Mouse (Mus musculus): ENCODE measurements around the gene Gsg1l. TPM values are rescaled to one million over a fixed set of nuclear protein-coding genes. Genes with fewer than 3 reads are reported as not detected.

Gsg1l gene
- polyA plus RNA-seq, 1 experiment, result 0.58 TPM

- H3K9me3 ChIP-seq, result peaks cover 12% of the 10 kb centered on the region
- no peaks in the 10 kb centered on the region; the same call in 1 of the 2 replicates for H3K4me1 ChIP-seq
- no peaks in the 10 kb centered on the region for H3K36me3 ChIP-seq (replicated peaks; ENCODE audit: low read length)
- H3K27me3 ChIP-seq (replicated peaks), result peaks cover 55% of the 10 kb centered on the region
- H3K4me3 ChIP-seq (replicated peaks), result no peak overlapping the region
- no peak for TF ChIP-seq FLI1 (IDR thresholded peaks at IDR 0.05; ENCODE audit: low read length)
- TF ChIP-seq GATA1 (IDR thresholded peaks at IDR 0.05; ENCODE audit: borderline replicate concordance, low read length), result no peak
These were observed 105.5 kb downstream of the Gsg1l start for GRCm38 (mm10) chr7:125976695-125977094.

- TF ChIP-seq GATA1 (IDR thresholded peaks at IDR 0.05; ENCODE audit: borderline replicate concordance, low read length) (no peak), FLI1 (IDR thresholded peaks at IDR 0.05; ENCODE audit: low read length) (no peak)
- no peaks in the 10 kb centered on the region for H3K36me3 ChIP-seq (replicated peaks; ENCODE audit: low read length)
- peaks cover 64% of the 10 kb centered on the region for H3K27me3 ChIP-seq (replicated peaks)
- H3K4me1 ChIP-seq, result no peaks in the 10 kb centered on the region; the same call in 1 of the 2 replicates
- H3K9me3 ChIP-seq, result peaks cover 6% of the 10 kb centered on the region
- H3K4me3 ChIP-seq (replicated peaks), result no peak overlapping the region
These were observed 106.8 kb downstream of the Gsg1l start for GRCm38 (mm10) chr7:125975414-125975813.

GRCm38 (mm10) chr7:125973874-125974273 lies 108.3 kb downstream of the Gsg1l start:
- no peak for TF ChIP-seq FLI1 (IDR thresholded peaks at IDR 0.05; ENCODE audit: low read length)
- no peak for TF ChIP-seq GATA1 (IDR thresholded peaks at IDR 0.05; ENCODE audit: borderline replicate concordance, low read length)
- Histone ChIP-seq H3K9me3 (peaks cover 6% of the 10 kb centered on the region), H3K4me3 (replicated peaks) (no peak overlapping the region), H3K27me3 (replicated peaks) (peaks cover 67% of the 10 kb centered on the region), H3K4me1 (no peaks in the 10 kb centered on the region; the same call in 1 of the 2 replicates), H3K36me3 (replicated peaks; ENCODE audit: low read length) (no peaks in the 10 kb centered on the region)

GRCm38 (mm10) chr7:125972776-125973175 lies 109.4 kb downstream of the Gsg1l start:
- H3K27me3 ChIP-seq (replicated peaks), result peaks cover 72% of the 10 kb centered on the region

GRCm38 (mm10) chr7:125972174-125972672 lies 110.0 kb downstream of the Gsg1l start:
- Histone ChIP-seq H3K4me3 (replicated peaks) (no peak overlapping the region), H3K4me1 (no peaks in the 10 kb centered on the region; the same call in 1 of the 2 replicates), H3K27me3 (replicated peaks) (peaks cover 74% of the 10 kb centered on the region), H3K9me3 (peaks cover 6% of the 10 kb centered on the region), H3K36me3 (replicated peaks; ENCODE audit: low read length) (no peaks in the 10 kb centered on the region)
- TF ChIP-seq FLI1 (IDR thresholded peaks at IDR 0.05; ENCODE audit: low read length) (no peak), GATA1 (IDR thresholded peaks at IDR 0.05; ENCODE audit: borderline replicate concordance, low read length) (no peak)

More at GRCm38 (mm10) chr7:125972776-125973175, 109.4 kb downstream of the Gsg1l start:
- TF ChIP-seq GATA1 (IDR thresholded peaks at IDR 0.05; ENCODE audit: borderline replicate concordance, low read length) (no peak), FLI1 (IDR thresholded peaks at IDR 0.05; ENCODE audit: low read length) (no peak)
- Histone ChIP-seq H3K9me3 (peaks cover 6% of the 10 kb centered on the region), H3K36me3 (replicated peaks; ENCODE audit: low read length) (no peaks in the 10 kb centered on the region), H3K4me3 (replicated peaks) (no peak overlapping the region), H3K4me1 (no peaks in the 10 kb centered on the region; the same call in 1 of the 2 replicates)

- Histone ChIP-seq H3K36me3 (replicated peaks; ENCODE audit: low read length) (no peaks in the 10 kb centered on the region), H3K27me3 (replicated peaks) (peaks cover 78% of the 10 kb centered on the region), H3K9me3 (peaks cover 2% of the 10 kb centered on the region), H3K4me3 (replicated peaks) (no peak overlapping the region), H3K4me1 (no peaks in the 10 kb centered on the region; the same call in 1 of the 2 replicates)
- TF ChIP-seq FLI1 (IDR thresholded peaks at IDR 0.05; ENCODE audit: low read length) (no peak), GATA1 (IDR thresholded peaks at IDR 0.05; ENCODE audit: borderline replicate concordance, low read length) (no peak)
These were observed 113.1 kb downstream of the Gsg1l start for GRCm38 (mm10) chr7:125969076-125969475.

- Histone ChIP-seq H3K4me3 (replicated peaks) (no peak overlapping the region), H3K36me3 (replicated peaks; ENCODE audit: low read length) (no peaks in the 10 kb centered on the region), H3K4me1 (no peaks in the 10 kb centered on the region), H3K27me3 (replicated peaks) (peaks cover 74% of the 10 kb centered on the region), H3K9me3 (no peaks in the 10 kb centered on the region)
- TF ChIP-seq GATA1 (IDR thresholded peaks at IDR 0.05; ENCODE audit: borderline replicate concordance, low read length), result no peak
- TF ChIP-seq FLI1 (IDR thresholded peaks at IDR 0.05; ENCODE audit: low read length), result no peak
These were observed 115.6 kb downstream of the Gsg1l start for GRCm38 (mm10) chr7:125966402-125967261.

GRCm38 (mm10) chr7:125964087-125964607 lies 118.1 kb downstream of the Gsg1l start:
- Histone ChIP-seq H3K36me3 (replicated peaks; ENCODE audit: low read length) (no peaks in the 10 kb centered on the region), H3K4me3 (replicated peaks) (no peak overlapping the region), H3K4me1 (no peaks in the 10 kb centered on the region), H3K27me3 (replicated peaks) (peaks cover 65% of the 10 kb centered on the region), H3K9me3 (no peaks in the 10 kb centered on the region)
- TF ChIP-seq FLI1 (IDR thresholded peaks at IDR 0.05; ENCODE audit: low read length) (no peak), GATA1 (IDR thresholded peaks at IDR 0.05; ENCODE audit: borderline replicate concordance, low read length) (no peak)

- peaks cover 63% of the 10 kb centered on the region for H3K27me3 ChIP-seq (replicated peaks)
- H3K4me1 ChIP-seq, result no peaks in the 10 kb centered on the region
- no peak overlapping the region for H3K4me3 ChIP-seq (replicated peaks)
- no peak for TF ChIP-seq GATA1 (IDR thresholded peaks at IDR 0.05; ENCODE audit: borderline replicate concordance, low read length)
- TF ChIP-seq FLI1 (IDR thresholded peaks at IDR 0.05; ENCODE audit: low read length), result no peak
- H3K9me3 ChIP-seq, result no peaks in the 10 kb centered on the region
- H3K36me3 ChIP-seq (replicated peaks; ENCODE audit: low read length), result no peaks in the 10 kb centered on the region
These were observed 122.7 kb downstream of the Gsg1l start for GRCm38 (mm10) chr7:125959294-125960048.
